Mouse (Mus musculus): Measurements from ENCODE around the gene Cyp51. TPM values are rescaled to one million over a fixed set of nuclear protein-coding genes. Genes with fewer than 3 reads are reported as not detected.
A peak's percentile ranks its signal among the peaks of the same experiment; 100 is the strongest.
"Not testable (repeated sequence)": the region's sequence is repeated elsewhere in the genome, so short reads cannot be mapped to it uniquely, and the experiment has no call there.

The Cyp51 gene
- 57.4 and 57.5 TPM in 2 replicates for polyA plus RNA-seq (2015; fragmentation: Nextera tagmentation; extraction: Ambion mirVana)

DNA sequence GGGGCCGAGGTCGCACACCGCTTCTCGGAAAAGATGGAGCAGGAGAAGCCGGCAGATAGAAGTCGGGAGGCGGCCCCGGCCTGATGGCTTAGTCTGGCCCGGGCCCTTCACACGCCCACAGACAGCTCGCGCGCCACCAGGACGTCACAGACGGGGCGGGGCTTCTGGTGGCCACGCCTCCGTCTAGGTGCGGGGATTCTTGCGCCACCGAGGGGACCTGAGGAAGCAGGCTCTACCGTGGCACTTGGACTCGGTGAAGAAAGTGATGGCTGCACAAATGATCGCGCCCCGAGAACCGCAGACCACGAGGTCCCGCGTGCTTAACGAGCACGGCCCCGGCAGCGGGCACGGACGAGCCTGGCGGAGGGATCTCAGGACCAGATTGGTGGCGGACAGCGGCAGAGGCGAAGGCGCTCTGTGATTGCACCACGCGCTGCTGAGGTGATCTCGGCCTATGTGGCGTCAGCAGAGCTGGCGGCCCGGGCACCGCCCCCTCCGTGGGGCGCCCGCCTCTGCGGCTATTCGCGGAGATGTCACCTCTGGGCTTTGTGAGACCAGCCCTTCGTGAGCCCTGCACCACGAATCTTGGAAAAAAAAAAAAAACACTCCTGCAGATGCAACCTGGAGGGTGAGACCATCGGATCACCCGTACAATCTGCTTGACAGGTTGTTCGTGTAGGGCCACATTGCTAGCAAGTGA is at the start of gene Cyp51:
Gene Cyp51, minus strand, starts transcription at position 406 of the 700 bp plus-strand sequence.
- WGBS = under 1% methylated on average over 59 of the region's 59 CpGs
- peak; percentile 97 for ATAC-seq (ENCODE audit: insufficient number of reproducible peaks, low FRiP score, low TSS enrichment, low read depth)
- Histone ChIP-seq H3K36me3 (peaks cover 21% of the 10 kb centered on the region), H3K4me2 (replicated peaks) (peak within 1 kb of the TSS; percentile 74), H3K4me1 (peaks cover 10% of the 10 kb centered on the region; the same call in 1 of the 2 replicates), H3K27ac (replicated peaks) (peak within 1 kb of the TSS; percentile 97), H3K9ac (peak within 1 kb of the TSS; percentile 81), H3K4me3 (replicated peaks) (peak within 1 kb of the TSS; percentile 84), H3K9me3 (replicated peaks) (no peaks in the 10 kb centered on the region), H3K27me3 (no peaks in the 10 kb centered on the region)

DNA sequence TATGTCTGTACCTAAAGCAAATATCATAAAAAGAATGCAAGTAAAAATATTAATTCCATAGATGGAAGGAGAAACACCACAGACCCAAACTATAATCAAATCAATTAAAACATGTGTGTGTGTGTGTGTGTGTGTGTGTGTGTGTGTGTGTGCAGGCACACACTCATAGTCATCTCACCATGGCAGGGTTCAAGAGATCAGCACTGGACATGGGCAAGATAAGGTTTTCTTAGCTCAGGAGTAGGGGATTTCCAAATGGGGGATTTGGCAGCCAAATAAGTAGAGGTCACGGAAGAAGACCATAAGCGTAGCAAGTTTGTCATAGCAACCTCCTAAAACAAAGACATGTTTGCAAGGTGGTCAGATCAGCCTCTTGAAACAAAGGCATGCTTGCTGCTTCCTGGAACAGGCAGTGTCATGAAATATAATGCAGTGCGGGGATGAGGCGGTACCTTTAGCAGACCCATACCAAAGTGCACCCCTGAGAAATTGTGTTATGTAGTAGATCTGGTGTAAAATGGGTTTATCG is 8.1 kb upstream of the Cyp51 start:
- H3K4me3 ChIP-seq (replicated peaks) = no peak overlapping the region
- H3K9me3 ChIP-seq (replicated peaks) = no peaks in the 10 kb centered on the region
- no peak overlapping the region for H3K4me2 ChIP-seq (replicated peaks)
- H3K9ac ChIP-seq = no peak overlapping the region
- H3K27me3 ChIP-seq = no peaks in the 10 kb centered on the region
- H3K36me3 ChIP-seq = no peaks in the 10 kb centered on the region
- 91% methylated on average over 5 of the region's 5 CpGs for WGBS
- ATAC-seq (ENCODE audit: insufficient number of reproducible peaks, low FRiP score, low TSS enrichment, low read depth) = no peak
- H3K4me1 ChIP-seq = no peaks in the 10 kb centered on the region
- H3K27ac ChIP-seq (replicated peaks) = no peak overlapping the region

DNA sequence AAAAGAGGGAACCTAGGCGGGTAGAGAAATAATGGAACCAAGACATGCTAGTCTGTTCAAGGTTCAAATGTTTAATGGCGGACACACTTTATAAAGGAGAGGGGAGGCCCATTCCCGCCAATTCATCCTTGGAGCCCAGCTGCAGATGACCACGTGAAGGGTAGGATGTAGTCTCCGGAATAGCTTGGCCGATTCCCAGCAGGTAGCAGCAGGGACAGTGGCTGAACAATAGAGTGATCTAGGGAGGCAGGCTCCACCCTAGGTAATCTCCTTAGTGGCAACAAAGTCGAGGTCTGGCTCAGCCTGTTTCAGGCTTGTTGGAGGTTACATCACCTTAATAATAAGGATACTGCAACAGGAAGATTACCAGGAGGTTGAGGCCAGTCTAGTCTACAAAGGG is 2.5 kb upstream of the Cyp51 start:
- not testable (repeated sequence) for H3K36me3 ChIP-seq; H3K4me3 ChIP-seq (replicated peaks); H3K4me1 ChIP-seq; H3K27me3 ChIP-seq; H3K27ac ChIP-seq (replicated peaks); H3K9me3 ChIP-seq (replicated peaks); H3K4me2 ChIP-seq (replicated peaks); H3K9ac ChIP-seq; ATAC-seq (ENCODE audit: insufficient number of reproducible peaks, low FRiP score, low TSS enrichment, low read depth)
- 57% methylated on average over 7 of the region's 7 CpGs for WGBS

DNA sequence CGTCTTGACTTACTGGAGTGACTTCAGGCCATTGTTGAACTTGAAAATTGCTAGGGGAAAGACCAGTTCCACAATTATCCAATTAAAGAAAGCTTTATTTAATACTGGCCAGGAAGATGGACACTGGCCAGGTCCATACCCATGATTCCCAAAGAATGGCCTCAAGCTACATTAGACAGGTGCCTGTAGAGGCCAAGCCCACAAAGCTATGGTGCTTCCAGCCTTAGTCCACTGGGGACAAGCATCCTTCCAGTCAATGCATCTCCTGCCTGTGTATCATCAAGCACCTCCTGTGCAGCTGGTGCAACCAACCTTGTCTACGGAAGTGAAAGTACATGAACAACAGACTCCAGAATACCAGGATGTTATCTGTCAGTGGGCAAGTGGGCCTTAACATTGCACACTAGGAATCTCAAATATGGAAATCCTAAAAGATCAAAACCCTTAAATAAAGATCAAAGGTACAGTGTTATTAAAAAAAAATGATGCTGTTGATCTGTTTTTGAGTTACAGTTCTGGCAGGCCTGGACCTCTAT is 1.2 kb upstream of the Cyp51 start:
- ATAC-seq (ENCODE audit: insufficient number of reproducible peaks, low FRiP score, low TSS enrichment, low read depth) = no peak
- Histone ChIP-seq H3K27me3 (no peaks in the 10 kb centered on the region), H3K9me3 (replicated peaks) (no peaks in the 10 kb centered on the region), H3K4me3 (replicated peaks) (no peak overlapping the region), H3K4me2 (replicated peaks) (no peak overlapping the region), H3K9ac (no peak overlapping the region), H3K27ac (replicated peaks) (no peak overlapping the region), H3K4me1 (peaks cover 10% of the 10 kb centered on the region; the same call in 1 of the 2 replicates), H3K36me3 (peaks cover 11% of the 10 kb centered on the region)
- WGBS = 91% methylated on average over 2 of the region's 2 CpGs

DNA sequence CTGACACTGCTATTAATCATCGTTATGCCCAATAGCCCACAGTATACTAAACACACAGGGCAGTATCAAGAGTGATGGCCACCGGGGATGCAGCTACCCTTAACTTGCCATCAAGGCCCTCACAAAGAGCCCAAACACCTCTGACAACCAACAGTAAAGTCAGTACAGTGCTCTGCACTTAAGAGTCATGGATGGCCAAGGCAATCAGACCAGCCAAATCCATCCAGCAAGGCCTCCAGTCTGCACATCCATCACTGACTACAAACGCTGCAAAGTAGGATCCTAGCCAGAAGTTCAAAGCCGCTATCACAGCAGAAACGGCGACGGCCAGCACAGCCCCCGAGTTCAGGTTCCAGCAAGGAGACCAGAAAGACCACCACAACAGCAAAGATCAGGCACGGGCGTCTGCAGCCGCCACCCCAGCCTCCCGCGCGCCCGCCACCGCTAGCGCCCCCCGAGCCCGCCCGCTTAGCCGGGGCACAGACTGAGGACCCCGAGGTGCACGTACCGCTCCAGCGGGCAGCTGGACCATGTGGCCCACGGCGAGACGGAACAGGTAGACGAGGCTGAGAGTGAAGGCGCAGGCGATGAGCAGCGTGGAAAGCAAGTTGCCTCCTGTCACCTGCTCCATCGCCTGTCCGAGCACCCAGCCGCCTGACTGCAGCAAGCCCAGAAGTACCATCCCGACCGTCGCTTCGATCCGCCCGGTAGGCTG is 763 bp downstream of the Cyp51 start:
- under 1% methylated on average over 41 of the region's 41 CpGs for WGBS
- peak overlapping the region; percentile 84 for H3K4me3 ChIP-seq (replicated peaks)
- peak overlapping the region; percentile 97 for H3K27ac ChIP-seq (replicated peaks)
- ATAC-seq (ENCODE audit: insufficient number of reproducible peaks, low FRiP score, low TSS enrichment, low read depth) = peak; percentile 40; the same call in 1 of the 2 replicates
- H3K9ac ChIP-seq = peak overlapping the region; percentile 81
- H3K4me1 ChIP-seq = peaks cover 10% of the 10 kb centered on the region; the same call in 1 of the 2 replicates
- H3K27me3 ChIP-seq = no peaks in the 10 kb centered on the region
- H3K4me2 ChIP-seq (replicated peaks) = peak overlapping the region; percentile 74
- H3K36me3 ChIP-seq = peaks cover 27% of the 10 kb centered on the region
- H3K9me3 ChIP-seq (replicated peaks) = no peaks in the 10 kb centered on the region

DNA sequence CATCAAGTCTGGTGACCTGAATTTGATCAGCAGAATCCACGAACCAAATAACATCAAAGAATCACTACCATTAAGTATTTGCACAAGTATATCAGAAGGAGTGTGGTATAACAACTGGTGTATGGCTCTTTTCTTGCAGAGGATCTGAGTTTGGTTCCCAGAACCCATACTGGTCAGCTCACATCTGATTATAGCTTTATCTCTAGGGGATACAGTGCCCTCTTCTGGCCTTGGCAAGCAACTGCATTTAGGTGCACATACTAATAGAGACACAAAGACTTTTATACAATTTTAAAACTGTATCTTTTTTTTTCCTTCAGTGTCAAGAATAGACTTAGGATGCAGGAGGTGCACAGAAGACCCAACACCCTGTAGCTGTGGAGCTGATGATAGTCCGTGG is 2.8 kb downstream of the Cyp51 start:
- Histone ChIP-seq H3K9me3 (replicated peaks) (no peaks in the 10 kb centered on the region), H3K27me3 (no peaks in the 10 kb centered on the region), H3K4me1 (peaks cover 10% of the 10 kb centered on the region; the same call in 1 of the 2 replicates), H3K9ac (no peak overlapping the region), H3K4me2 (replicated peaks) (no peak overlapping the region), H3K27ac (replicated peaks) (no peak overlapping the region), H3K4me3 (replicated peaks) (no peak overlapping the region), H3K36me3 (peaks cover 35% of the 10 kb centered on the region)
- ATAC-seq (ENCODE audit: insufficient number of reproducible peaks, low FRiP score, low TSS enrichment, low read depth) = no peak
- WGBS = 95% methylated on average over 2 of the region's 2 CpGs

DNA sequence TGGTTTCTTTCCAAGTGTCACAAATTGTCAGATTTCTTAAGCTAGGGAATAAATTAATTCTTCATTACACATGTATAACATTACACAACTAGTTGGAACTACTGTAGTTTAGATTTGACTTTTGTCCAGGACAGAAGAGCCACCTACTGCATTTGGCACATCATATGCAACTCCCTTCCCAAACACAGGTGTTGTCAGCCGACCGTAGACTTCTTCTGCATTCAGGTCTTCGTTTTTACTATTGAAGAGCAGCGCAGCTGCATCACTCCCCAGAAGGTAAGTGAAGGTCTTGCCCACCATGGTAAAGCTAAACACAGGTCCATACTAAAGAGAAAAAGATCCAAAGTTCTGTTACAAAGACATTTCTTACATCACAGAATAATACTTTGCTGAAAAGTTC is 3.5 kb downstream of the Cyp51 start:
- Histone ChIP-seq H3K4me1 (peaks cover 10% of the 10 kb centered on the region; the same call in 1 of the 2 replicates), H3K9me3 (replicated peaks) (no peaks in the 10 kb centered on the region), H3K9ac (no peak overlapping the region), H3K27ac (replicated peaks) (no peak overlapping the region), H3K4me3 (replicated peaks) (no peak overlapping the region), H3K4me2 (replicated peaks) (no peak overlapping the region), H3K36me3 (peaks cover 35% of the 10 kb centered on the region), H3K27me3 (no peaks in the 10 kb centered on the region)
- WGBS = 92% methylated on average over 4 of the region's 4 CpGs
- ATAC-seq (ENCODE audit: insufficient number of reproducible peaks, low FRiP score, low TSS enrichment, low read depth) = no peak

DNA sequence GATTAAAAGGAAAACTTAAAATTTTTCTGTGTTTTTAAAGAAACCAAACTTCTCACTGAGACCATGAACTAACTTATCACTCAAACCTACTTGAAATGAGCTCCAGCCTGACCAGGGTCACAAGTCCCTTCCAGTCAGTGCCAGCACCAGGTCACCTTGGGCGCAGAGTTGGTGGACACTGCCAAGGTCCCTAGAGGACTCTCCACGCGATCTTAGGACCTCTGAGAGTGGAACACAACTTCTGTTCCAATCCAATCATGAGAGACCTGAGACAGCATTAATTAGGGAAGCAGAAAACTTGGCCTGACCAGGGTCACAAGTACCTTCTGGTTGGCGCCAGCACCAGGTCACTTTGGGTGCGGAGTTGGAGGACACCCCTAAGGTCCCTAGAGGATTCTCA is 10.1 kb downstream of the Cyp51 start:
- no peaks in the 10 kb centered on the region for H3K4me1 ChIP-seq
- H3K9me3 ChIP-seq (replicated peaks) = no peaks in the 10 kb centered on the region
- 97% methylated on average over 5 of the region's 5 CpGs for WGBS
- no peak overlapping the region for H3K27ac ChIP-seq (replicated peaks)
- H3K27me3 ChIP-seq = no peaks in the 10 kb centered on the region
- H3K4me2 ChIP-seq (replicated peaks) = no peak overlapping the region
- ATAC-seq (ENCODE audit: insufficient number of reproducible peaks, low FRiP score, low TSS enrichment, low read depth) = no peak
- H3K4me3 ChIP-seq (replicated peaks) = no peak overlapping the region
- peaks cover 61% of the 10 kb centered on the region for H3K36me3 ChIP-seq
- no peak overlapping the region for H3K9ac ChIP-seq

DNA sequence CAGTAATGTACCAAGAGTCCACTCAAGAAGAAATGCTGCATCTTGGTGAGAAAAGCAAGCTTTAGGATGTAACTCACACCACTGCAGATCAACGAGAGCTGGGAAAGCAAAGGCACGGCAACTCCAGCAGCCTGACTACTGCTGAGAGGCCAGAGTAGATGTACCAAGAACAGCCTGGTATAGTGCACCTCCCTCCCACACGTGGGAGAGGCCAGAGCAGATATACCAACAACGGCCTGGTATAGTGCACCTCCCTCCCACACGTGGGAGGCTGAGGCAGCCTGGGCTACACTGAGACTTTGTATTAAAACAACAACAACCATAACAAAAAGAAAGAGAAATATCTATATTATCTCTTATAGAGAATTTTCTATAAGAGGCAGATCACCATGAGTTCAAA is 16.4 kb downstream of the Cyp51 start:
- Histone ChIP-seq H3K9me3 (replicated peaks) (no peaks in the 10 kb centered on the region), H3K4me3 (replicated peaks) (no peak overlapping the region), H3K4me1 (no peaks in the 10 kb centered on the region), H3K27ac (replicated peaks) (no peak overlapping the region), H3K4me2 (replicated peaks) (no peak overlapping the region), H3K9ac (no peak overlapping the region), H3K36me3 (peaks cover 85% of the 10 kb centered on the region), H3K27me3 (no peaks in the 10 kb centered on the region)
- WGBS = 89% methylated on average over 5 of the region's 5 CpGs
- no peak for ATAC-seq (ENCODE audit: insufficient number of reproducible peaks, low FRiP score, low TSS enrichment, low read depth)

DNA sequence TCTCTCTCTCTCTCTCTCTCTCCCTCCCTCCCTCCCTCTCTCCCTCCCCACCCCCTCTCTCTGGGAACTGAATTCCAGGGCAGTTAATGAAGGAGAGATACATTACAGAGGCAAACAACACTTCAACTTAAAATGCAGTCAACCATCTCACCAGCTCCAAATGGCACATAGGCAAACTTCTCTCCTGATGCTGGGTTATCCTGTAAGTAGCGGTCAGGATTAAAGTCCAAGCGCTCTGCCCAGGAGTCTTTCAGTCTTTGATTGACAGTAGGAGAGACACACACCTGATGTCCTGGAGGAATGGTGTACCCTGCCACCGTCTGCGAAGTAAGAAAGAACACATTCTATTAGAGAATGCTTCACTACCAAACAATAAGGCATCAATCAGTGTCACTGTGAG is 18.2 kb downstream of the Cyp51 start:
- no peaks in the 10 kb centered on the region for H3K4me1 ChIP-seq
- H3K9me3 ChIP-seq (replicated peaks) = no peaks in the 10 kb centered on the region
- no peaks in the 10 kb centered on the region for H3K27me3 ChIP-seq
- no peak overlapping the region for H3K9ac ChIP-seq
- 88% methylated on average over 4 of the region's 4 CpGs for WGBS
- H3K4me3 ChIP-seq (replicated peaks) = no peak overlapping the region
- peaks cover 86% of the 10 kb centered on the region for H3K36me3 ChIP-seq
- H3K27ac ChIP-seq (replicated peaks) = no peak overlapping the region
- no peak for ATAC-seq (ENCODE audit: insufficient number of reproducible peaks, low FRiP score, low TSS enrichment, low read depth)
- H3K4me2 ChIP-seq (replicated peaks) = no peak overlapping the region

DNA sequence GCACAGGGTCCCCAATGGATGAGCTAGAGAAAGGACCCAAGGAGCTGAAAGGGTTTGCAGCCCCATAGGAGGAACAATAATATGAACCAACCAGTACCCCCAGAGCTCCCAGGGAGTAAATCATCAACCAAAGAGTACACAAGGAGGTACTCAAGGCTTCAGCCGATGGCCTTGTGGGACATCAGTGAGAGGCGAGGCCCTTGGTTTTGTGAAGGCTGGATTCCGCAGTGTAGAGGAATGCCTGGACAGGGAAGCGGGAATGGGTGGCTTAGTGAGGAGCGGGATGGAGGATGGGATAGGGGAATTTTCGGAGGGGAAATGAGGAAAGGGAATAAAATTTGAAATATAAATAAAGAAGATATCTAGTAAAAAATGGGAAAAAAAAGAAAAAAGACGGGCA is 19.6 kb downstream of the Cyp51 start:
- Histone ChIP-seq H3K9me3 (replicated peaks) (no peaks in the 10 kb centered on the region), H3K4me1 (no peaks in the 10 kb centered on the region), H3K4me3 (replicated peaks) (no peak overlapping the region), H3K27me3 (no peaks in the 10 kb centered on the region), H3K36me3 (peaks cover 81% of the 10 kb centered on the region), H3K4me2 (replicated peaks) (no peak overlapping the region), H3K9ac (no peak overlapping the region), H3K27ac (replicated peaks) (no peak overlapping the region)
- 96% methylated on average over 7 of the region's 7 CpGs for WGBS
- ATAC-seq (ENCODE audit: insufficient number of reproducible peaks, low FRiP score, low TSS enrichment, low read depth) = no peak
